In the genomic region with DNA sequence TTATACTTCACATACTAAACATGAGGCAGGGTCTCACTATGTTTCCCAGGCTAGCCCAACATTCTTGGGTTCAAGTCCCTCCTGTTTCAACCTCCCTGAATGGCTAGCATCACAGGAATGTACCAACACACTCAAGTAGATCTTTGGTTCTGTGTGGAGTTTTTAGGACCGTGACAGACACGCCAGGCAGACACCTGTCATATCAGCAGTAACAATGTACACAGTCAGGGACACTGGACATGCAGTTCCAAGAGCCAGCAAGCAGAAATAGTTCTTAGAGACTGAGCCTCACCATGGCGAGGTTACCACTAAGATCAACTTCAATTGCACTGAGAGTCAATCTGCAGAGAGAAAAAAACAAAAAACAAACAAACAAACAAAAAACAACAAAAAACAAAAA, we compare ENCODE assay signal across 26 mouse cellular contexts.
"Had no signal": no experiment of that assay in that cellular context is flagged by ENCODE, and none has a peak within 500 bp of the region (broad histone marks: within the 10 kb centered on the region; RNA-seq: fewer than 3 reads in every experiment).

No protein-coding gene starts in this region.

- H3K4me3 ChIP-seq: gastrocnemius, adult 2 months; heart, embryonic 10.5 days; hindbrain, embryonic 10.5 days; hindbrain, embryonic 12.5 days; intestine, embryonic 15.5 days; layer of hippocampus, adult 2 months; left cerebral cortex, adult 2 months; limb, embryonic 10.5 days; limb, embryonic 12.5 days; liver, embryonic 13.5 days; liver, embryonic 15.5 days had no signal

- H3K9me3 ChIP-seq: heart, embryonic 10.5 days; hindbrain, embryonic 10.5 days; hindbrain, embryonic 12.5 days; intestine, embryonic 15.5 days; limb, embryonic 10.5 days; limb, embryonic 12.5 days; liver, embryonic 13.5 days; liver, embryonic 15.5 days had no signal

- H3K27ac ChIP-seq: gastrocnemius, adult 2 months; heart, embryonic 10.5 days; hindbrain, embryonic 10.5 days; hindbrain, embryonic 12.5 days; hindbrain, embryonic 14.5 days; intestine, embryonic 15.5 days; layer of hippocampus, adult 2 months; left cerebral cortex, adult 2 months; limb, embryonic 12.5 days; liver, embryonic 13.5 days; liver, embryonic 15.5 days had no signal

- ATAC-seq: forebrain, embryonic 16.5 days; hindbrain, embryonic 16.5 days; inflammation-experienced regulatory T-cells, adult 6 months; intestine, embryonic 15.5 days; intestine, postnatal 0 days had no signal

- H3K4me2 ChIP-seq: hindbrain, embryonic 12.5 days; hindbrain, embryonic 14.5 days; intestine, embryonic 15.5 days; limb, embryonic 12.5 days; liver, embryonic 11.5 days; liver, embryonic 13.5 days; liver, embryonic 15.5 days had no signal

- H3K36me3 ChIP-seq: hindbrain, embryonic 10.5 days; hindbrain, embryonic 12.5 days; intestine, embryonic 15.5 days had no signal

- H3K27me3 ChIP-seq: hindbrain, embryonic 12.5 days; intestine, embryonic 15.5 days; liver, embryonic 13.5 days; liver, embryonic 15.5 days had no signal

- H3K9ac ChIP-seq: hindbrain, embryonic 12.5 days; hindbrain, embryonic 14.5 days; intestine, embryonic 15.5 days; limb, embryonic 12.5 days; liver, embryonic 13.5 days; liver, embryonic 15.5 days had no signal

- DNase-seq: gastrocnemius, adult 2 months; gastrocnemius, postnatal 10 days; gastrocnemius, postnatal 25 days; heart, postnatal 4 days; kidney, adult 18-20 months; kidney, adult 8-10 months; kidney, postnatal 10 days; kidney, postnatal 25 days; kidney, postnatal 4 days; liver; liver, embryonic 13.5 days had no signal
